Mouse (Mus musculus) right cerebral cortex, postnatal 14 days (tissue): ENCODE measurements around the gene 1700003E16Rik.

Source experiments
- DNase-seq: peaks from one replicate; pipeline ENCODE4 v3.0.0; 2022

Gene 1700003E16Rik

DNA sequence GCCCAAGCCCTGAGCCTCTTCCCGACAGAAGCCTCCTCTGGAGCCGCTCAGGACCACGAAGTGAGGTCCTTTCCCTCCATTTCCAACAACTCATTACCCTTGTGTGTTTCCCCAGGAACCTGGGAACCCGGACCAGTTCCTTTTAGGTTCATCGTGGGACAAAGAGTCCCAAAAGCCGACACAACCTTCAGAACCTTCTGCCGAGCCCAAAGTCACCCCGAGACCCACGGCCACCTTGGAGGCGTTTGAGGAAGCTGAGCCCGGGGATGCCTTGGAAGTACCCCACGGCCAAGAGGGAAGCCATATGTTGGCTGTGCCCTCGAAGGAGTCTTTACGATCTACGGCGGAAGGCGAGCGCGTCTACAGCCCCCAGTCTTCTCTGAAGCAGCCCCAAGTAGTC, 5.2 kb downstream of the 1700003E16Rik start:
- DNase-seq: no peak

DNA sequence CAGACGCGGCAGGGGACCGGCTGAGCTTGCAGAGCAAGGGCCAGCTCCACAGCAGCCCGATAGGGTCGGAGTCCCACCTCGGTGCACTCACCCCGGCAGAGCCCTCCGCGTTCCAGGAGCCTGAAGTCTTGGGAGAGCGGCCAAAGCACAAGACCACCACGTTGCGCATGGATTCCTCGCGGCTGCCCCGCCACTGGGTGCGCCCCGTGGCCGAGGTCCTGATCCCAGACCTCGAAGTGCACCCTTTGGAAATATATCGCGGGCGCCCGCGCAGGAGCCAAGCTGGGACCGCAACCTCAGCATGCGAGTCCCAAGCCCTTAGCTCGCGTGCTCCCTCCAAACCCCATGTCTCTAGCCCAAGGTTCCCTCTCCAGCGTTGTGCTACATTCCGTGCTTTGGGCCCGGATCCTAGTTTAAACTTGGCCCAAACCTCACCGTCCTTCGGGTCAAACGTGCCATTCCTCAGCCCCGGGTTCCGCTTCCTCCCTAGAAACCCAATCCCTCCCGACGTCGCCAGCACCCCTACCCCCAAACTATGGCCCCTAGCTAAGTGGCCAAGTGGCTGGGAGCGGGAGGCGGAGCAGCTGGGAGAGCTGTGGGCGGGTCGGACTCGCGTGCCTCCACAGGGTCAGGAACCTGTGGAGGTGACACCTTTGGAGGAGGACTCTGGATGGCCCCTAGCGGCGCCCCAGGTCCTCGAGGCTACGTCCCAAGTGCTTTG, 5.9 kb downstream of the 1700003E16Rik start:
- no peak for DNase-seq

DNA sequence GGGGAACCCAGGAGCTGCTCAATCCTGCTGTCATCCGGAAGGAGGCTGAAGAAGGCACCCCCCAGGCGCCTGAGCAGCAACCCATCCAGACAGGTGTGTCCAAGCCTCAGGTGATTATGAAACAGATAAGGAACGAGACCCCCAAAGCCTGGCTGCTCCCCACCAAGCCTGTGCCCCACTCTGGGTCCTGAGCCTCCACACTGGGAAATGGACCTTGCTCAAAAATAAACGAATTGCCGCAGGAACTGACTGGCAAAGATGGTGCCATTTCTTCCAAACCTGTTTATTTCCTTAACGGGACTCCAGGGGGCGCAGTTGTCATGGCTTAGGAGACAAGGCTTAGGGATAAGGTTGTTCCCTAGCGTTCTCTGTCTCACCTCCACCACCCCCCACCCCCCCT, 6.5 kb downstream of the 1700003E16Rik start:
- DNase-seq: peak; percentile 66

DNA sequence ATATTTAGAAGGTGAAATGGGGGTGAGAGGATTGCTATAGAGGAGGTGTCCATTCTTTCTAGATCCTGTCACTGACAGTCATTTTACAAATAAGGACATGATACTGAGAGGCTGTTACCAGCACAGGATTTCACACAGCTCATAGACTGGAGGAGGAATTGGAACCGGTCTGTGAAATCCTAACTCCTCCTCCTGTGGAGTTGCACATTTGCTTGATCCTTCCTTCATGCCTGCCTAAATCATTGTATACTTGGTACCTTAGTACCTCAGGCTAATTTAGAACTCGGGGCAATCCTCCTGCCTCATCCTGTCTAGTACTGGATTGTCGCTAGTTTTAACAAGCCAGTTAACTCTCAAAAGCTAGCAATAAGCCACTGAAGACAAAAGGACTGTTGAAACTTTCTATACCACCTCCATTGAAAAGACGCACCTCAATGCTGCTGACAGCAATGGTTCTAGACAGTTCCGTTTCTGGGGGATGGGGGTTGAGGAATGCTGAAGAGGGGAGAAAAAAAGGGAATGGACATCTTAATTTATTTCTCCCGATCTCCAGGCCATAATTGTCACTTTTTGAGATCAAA, 8.9 kb downstream of the 1700003E16Rik start:
- DNase-seq: no peak

DNA sequence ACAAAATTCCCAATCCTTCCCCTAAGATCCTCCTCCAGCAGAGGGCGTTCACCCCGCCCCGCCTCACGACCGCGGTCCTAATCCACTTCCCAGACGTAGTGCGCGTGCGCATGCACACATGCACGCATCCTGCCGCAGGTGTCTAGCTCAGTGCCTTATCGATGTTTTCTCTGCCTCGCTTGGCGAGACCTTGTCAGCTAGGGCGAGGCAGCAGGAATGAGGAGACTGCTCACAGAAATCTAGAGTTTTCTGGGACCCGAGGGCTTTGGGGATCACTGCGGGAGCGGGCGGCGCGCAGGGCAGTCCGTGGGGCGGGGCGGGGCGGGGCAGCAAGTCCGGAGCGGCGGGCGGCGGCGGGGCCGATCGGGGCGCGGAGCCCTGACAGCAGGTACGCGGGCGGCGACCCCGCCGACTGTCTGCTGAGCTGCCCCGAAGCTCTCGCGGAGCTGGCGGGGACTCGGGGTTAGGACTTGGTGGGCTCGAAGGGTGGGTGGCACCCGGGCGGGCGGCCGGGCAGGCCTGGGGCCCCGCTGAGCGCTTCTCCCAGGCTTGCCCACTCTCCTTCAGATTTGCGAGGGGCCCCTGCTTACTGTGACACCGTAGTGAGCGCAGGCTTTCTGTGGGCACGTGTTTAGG, 9.5 kb downstream of the 1700003E16Rik start, which contains the start of gene Dctn1:
Dctn1 (plus strand) TSS at position 314 of the 636 bp plus-strand sequence.
- peak; percentile 95 for DNase-seq

DNA sequence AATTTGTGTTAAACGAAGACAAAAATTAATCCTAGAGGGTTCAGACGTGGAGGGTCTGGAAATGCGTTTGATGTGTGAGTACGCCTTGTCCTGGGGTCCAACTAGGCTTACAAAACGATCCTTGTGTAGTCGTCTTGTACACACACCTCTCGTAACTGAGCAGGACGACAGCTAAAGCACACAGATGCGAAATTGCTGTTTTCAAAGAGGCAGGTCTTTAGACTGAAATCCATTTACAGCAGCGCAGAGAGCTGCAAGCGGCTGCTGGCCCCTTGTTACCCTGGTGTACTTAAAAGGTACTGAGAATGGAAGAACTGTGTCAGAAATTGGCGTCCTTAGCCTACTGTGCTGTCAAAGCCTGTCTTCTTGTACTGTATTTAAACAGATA, 10.0 kb downstream of the 1700003E16Rik start:
- no peak for DNase-seq

DNA sequence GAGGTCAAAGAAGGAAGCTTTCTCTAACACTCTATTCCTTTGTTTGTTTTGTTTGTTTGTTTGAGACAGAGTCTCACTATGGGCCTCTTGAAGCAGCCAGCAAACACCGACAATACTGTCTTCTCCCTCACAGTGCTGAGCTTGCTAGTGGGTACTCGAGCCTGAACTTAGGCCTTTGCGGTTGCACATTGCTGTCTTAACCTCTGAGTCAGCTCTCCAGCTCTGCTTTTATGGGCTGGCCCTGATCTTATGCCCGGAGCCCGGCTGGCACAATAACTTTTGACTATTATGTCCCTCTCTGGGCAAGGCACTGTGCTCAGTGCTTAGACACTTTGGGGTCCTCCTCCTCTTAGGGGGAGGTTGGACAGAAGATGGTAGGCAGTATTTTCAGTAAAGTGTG, 13.7 kb downstream of the 1700003E16Rik start:
- no peak for DNase-seq

DNA sequence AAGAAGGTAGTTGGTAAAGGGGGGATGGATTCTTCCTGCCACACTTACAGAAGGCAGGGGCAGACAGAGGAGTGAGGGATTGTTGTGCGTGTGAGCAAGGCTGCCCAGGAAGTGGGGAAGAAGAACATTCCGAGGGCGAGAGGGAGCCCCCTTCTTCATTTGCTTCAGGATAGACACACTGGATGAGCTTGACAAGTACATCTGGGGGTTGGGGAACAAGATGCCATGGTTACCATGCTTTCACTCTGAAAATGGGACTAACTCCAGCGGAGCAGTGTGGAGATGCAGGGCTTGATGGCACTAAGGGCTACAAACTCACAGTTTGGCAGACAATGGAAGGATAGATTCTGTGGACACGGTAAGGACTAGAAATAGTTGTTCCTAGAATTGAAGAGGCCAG, 14.9 kb downstream of the 1700003E16Rik start:
- no peak for DNase-seq

DNA sequence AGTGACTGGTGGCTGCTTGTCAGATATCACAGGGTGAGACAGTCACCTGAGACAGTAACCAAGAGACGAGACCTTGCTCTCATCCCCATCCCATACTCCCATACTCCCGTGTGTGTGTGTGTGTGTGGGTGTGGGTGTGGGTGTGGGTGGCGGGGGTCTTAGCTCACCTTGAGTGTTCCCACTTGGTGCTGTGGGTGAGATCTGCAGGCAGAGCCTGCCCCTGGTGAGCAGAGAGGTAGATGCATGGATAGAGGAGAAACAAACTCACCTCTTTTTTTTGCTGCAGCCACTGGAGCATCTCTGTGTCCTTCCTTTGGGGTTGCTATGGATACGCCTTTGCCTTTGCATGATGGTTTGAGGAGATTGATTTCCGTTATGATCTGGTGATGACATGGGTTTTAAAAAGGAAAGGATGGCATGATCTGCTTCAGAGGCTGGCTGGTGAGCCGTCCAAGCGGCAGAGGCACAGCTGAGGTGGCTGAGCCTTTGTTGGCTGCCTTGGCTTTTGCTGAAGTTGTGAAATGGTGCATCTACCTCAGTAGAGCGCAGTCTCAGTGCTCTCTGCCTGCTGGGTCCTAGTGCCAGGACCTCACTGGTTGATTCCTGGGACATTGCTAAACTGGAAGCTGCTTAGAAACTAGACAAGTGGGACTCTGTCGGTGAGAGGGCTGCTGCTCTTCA, 16.2 kb downstream of the 1700003E16Rik start:
- no peak for DNase-seq

DNA sequence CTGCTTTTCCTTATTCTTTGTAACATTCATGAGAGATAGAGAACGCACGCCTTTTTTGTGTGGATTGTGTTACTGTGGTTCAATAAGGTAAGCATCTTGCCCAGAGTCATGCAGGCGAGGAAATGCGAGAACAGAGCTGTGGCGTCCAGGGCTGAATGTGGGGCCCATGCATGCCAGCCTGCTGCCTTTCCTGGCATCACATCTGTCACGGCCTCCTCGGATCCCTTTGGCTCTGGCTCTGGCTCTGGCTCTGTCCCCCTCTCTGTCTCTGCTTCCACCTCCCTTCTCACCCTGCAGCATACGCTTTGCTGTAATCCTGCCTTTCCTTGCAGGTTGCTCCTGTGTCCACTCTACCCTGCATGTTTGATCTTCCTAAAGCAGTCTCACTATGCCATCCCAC, 19.8 kb downstream of the 1700003E16Rik start:
- no peak for DNase-seq

DNA sequence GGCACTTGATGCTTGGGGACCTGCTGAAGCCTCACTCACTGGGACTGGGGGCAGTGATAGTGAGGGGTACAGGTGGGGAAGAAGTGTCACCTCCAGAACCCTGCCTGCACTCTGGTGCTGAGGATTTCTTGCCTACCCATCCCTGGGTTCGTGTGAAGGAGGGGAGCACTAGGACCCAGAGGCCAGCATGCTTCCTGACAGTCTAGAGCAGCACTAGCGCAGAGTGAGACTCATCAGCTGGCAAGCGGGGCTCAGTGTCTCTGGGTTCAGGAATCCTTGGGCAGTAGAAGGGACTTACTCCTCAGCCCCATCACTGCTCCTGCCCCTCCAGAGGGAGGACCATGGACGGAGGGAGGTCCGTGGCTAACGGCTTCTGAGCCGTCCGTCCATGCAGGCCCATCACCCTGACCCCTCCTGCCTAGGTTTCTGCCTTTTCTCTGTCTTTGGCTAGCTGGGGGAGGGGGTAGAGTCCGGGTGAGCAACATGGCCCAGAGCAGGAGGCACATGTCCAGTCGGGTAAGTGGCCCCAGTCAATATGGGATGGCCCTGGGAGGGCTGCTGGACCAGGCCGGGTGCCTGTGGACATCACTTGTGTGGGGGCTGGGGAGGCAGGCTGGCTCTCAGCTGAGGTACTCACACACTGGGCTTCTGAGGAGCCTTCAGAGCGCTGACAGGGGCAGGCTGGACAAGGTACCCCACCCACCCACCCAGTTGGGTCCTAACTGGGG, 23.4 kb downstream of the 1700003E16Rik start:
- peak; percentile 57 for DNase-seq

DNA sequence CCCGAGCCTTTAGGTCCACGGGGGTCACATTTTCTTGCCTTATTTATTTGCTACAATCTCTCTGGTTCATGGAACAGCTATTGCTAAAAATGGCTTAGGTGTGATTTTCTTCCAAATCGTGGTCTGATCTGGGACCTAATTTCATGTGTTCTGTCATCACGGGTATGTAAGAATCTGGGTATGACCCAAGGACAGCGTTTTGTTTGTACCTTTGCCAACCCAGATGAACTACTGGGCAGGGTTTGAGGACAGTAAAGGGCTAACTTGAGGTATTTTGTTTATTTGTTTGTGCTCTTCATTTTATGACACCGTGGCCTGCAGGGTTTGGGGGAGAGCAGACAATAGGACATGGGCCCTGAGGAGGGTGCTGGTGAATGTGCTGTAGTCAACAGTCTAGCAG, 24.4 kb downstream of the 1700003E16Rik start:
- DNase-seq: no peak

DNA sequence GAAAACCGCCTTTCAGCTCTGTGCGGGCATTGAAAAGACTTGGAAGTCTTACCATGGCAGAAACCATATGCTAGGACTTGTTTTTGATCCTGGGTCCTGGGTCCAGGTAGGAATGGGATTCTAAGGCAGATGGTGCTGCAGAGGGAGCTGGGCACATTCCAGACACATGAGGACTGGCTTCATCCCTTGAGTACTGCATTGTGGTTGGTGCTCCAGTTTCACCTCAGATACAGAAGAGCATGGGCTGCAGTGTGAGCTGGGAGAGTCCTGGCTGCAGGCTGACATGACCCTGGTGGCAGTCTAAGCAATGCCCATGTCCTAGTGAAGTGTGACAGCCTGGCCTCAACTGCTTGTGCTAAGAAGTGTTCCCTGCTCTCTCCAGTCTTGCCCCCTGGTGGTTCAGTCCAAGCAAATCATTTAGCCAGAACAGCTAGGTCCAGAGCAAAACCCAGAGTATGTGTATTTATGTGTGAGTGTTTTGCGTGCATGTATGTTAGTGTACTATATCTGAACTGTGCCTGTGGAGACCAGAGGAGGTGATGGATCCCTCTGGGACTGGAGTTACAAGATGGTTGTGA, 28.7 kb downstream of the 1700003E16Rik start:
- no peak for DNase-seq

DNA sequence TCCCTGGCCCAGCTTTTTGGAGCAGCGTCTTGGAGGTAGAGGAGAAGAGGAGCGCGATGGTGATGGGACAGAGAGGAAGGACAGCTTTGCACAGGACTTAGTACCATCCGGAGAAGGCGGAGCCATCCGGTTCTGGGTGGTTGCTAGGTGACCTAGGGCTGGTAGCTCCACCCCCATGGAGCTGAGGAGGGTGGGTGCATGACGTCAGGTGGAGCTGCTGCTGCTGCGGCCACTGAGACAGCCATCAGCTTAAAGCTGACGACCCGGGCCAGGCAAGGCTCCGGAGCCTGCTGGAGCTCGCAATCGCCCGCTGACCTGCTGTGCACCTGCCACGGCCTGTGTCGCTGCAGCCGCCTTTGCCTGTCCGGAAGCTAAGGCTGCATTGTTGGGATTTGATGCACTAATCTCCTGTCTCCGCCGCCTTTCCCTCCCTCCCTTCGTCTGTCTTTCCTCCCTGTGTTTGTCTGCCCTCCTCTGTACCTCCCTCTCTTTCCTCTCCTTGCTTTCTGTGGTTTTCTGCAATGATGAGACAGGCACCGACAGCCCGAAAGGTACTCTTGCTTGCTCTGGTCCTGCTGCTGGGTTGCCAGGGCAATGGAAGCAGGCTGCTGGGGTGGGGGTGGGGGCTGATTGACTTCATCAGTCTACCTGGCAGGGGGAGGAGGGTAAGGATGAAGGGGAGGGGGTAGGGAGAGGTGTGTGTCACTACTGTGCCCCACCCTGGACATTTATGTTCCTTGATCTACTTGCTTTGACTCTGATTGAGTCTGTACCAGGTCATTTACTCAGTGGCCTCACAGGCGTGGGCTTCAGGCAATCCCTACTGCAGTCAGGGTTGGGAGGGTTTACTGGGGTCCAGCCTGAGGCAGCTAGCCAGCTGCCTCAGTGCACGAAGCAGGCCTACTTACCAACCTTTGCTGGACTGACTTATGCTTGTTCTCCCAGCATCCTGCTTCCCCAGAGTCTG, 30.0 kb downstream of the 1700003E16Rik start:
- DNase-seq: peak; percentile 84

DNA sequence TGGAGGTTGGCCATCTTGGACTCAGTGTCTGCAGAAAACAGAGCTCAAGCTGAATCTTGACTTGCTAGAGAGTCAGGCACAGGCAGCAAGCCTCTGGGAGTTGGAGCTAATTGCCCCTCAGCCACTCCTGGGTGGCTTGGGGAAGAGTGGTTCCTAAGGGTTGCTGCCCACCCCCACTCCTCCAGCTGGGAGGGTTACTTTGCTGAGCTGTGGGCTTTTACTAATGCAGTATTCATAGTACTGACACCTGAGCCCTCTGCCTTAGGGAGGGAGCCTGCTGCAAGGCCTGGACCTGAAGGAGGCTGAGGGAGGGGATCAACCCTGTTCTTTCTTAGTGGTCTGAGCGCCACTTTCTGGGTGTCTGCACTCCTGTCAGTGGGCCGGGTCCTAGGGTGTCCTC, 30.7 kb downstream of the 1700003E16Rik start:
- no peak for DNase-seq

DNA sequence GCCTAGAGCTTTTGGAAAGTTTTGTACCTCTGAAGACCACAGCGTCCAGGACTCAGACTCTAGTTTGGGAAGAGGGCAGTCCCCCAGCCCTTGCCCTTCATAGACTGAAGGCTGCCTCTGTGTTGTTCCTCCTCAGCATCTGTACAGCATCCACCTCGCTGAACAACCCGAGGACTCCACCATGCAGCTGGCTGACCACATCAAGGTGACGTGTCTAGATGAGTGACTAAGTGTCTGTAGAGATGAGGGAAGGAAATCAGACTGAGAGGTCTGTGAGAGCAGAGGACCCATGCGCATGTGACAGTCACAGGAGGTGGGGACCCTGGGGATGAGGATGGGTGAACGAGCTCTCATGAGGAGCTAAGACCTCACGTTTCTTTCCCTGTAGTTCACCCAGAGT, 37.4 kb downstream of the 1700003E16Rik start:
- DNase-seq: no peak

DNA sequence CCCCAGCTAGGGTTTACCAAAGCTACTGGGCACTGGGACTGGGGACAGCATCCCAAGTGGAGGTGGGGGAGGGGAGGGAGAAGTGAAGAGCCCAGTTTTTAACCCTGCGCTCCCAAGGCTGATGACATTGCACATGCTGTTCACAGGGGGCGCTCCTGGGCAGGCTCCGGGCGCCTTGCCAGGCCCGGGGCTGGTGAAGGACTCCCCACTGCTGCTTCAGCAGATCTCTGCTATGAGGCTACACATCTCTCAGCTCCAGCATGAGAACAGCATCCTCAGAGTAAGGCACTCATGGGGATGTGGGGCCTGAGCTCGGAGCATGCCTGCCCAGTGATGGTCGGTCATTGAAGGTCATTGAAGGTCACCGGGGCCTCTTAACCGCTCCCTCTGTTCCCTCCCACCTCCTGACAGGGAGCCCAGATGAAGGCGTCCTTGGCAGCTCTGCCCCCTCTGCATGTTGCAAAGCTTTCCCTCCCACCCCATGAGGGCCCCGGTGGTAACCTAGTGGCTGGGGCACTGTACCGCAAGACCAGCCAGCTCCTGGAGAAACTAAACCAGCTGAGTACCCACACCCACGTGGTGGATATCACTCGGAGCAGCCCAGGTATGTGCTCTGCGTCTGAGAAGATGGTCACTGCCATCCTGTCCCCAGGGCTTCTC, 41.3 kb downstream of the 1700003E16Rik start:
- peak; percentile 68 for DNase-seq

DNA sequence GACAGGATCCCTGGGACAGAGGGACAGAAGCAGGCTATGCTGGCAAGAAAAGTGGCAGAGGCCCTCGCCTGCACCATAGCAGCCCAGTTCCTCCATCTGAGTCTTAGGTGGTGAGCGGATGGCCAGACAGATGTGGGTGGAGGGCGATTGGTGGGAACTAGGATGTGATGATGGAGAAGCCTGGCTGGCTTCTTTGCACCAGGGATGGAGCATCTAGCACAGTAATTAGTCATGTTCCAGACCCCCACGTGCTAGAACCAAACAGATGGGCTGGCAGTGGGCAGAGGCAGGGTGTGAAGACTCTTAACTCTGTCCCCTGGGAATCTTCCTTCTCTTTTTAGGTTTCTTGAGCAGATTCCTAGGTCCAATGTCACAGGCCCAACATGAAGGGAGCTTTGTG, 47.1 kb downstream of the 1700003E16Rik start:
- no peak for DNase-seq

DNA sequence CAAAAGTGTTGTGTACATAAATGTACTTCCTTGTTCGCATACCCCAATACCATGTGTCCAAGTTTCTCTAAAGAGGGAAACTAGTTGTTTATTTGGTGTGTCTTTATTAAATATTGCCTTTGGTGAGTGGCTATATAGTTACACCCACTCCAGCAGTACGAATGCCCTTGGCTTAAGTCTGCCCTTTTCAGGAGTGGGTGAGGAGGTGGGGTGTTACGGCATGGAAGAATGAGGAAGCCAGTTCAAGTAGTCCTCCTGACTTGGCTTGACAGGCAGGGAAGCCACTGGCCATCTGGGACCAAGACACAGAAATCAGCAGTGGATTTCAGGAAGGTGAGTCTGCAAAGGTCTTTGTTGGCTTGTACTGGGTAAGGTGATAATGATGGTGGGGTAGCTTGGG, 49.6 kb downstream of the 1700003E16Rik start:
- DNase-seq: no peak

DNA sequence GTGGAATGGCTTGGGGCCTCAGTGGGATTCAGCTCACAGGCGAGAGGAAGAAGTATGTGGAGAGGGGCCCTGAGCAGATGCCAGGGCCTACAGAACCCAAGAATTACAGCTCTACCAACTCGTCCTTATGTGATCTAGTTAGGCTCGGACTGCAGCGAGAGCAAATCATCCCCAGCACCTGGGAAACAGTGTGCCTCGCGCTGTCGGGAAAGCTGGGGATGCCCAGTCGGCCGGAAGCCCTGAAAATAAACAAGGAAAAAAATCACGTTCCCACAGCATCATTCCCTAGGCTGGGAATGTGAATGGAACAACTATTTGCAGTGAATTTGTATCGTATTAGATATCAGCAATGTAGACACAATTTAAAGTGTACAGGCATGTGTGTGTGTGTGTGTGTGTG, 50.1 kb downstream of the 1700003E16Rik start:
- no peak for DNase-seq
